Mouse (Mus musculus) bone marrow macrophage, adult 2 months (primary cell): ENCODE results near the gene Npas2.

Experiments used
- CTCF ChIP-seq: IDR thresholded peaks from 2 replicates; pipeline ENCODE4 v1.5.1; 2012; ENCODE audit warnings: low read depth, mild to moderate bottlenecking, low read length, moderate library complexity
- POLR2A ChIP-seq: IDR thresholded peaks from 2 replicates; pipeline ENCODE4 v1.6.1; 2012; ENCODE audit warnings: mild to moderate bottlenecking, low read depth, low read length, borderline replicate concordance

- TF ChIP-seq POLR2A (no peak), CTCF (no peak)
Measured at GRCm38 (mm10) chr1:39244726-39245125, 51.2 kb downstream of the Npas2 start.
